Mouse (Mus musculus) heart, adult 2 months (tissue): ENCODE results near the gene H2-Q7.
"Not testable (repeated sequence)": the region's sequence is repeated elsewhere in the genome, so short reads cannot be mapped to it uniquely, and the experiment has no call there.

ENCODE experiments used
- CTCF ChIP-seq: fragments of 200-600 bp; IDR thresholded peaks from 2 replicates; pipeline ENCODE4 v1.8.1; 2022; ENCODE audit warnings: antibody characterized with exemption, mild to moderate bottlenecking, moderate library complexity
- EP300 ChIP-seq: fragments of 200-500 bp; IDR thresholded peaks from 2 replicates; pipeline ENCODE4 v1.6.1; 2011; ENCODE audit warnings: low read depth, low read length, control low read depth; ENCODE audit not compliant: insufficient read depth
- POLR2A ChIP-seq: fragments of 200-500 bp; IDR thresholded peaks from 2 replicates; pipeline ENCODE4 v1.6.1; 2011; ENCODE audit warnings: mild to moderate bottlenecking, low read depth, low read length, control low read depth; ENCODE audit not compliant: insufficient read depth

DNA sequence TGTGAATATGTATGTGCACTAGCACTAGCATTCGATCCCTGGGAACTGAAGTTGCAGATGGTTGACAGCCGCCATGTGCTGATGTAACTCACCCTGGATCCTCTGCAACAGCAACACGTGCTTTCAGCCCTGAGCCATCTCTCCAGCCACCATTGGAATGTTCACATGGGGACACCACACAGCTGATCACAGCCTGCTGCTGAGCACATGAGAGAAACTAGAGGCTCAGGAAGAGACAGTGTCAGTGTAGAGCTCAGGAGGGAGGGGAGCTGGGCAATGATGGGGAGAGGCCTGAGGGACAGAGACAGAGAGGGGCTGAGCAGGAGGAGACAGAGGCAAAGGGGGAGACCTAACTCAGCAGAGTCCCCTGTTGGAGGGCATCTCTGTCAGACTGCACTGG, 3.4 kb upstream of the H2-Q7 start:
- TF ChIP-seq CTCF, EP300, POLR2A: not testable (repeated sequence)
